Mouse (Mus musculus): ENCODE data around the gene Pias3. TPM values are rescaled to one million over a fixed set of nuclear protein-coding genes. Genes with fewer than 3 reads are reported as not detected.

Pias3 gene
- total and polyA plus RNA-seq, 2 experiments from 2014 or later, result 17.4 to 19.3 TPM

GRCm38 (mm10) chr3:96698993-96699690 lies 3.0 kb downstream of the Pias3 start:
- DNase-seq (ENCODE audit: low spot score), result no peak
- no peaks in the 10 kb centered on the region for H3K9me3 ChIP-seq (replicated peaks; ENCODE audit: control insufficient read depth, low read length)
- no peak overlapping the region for H3K27ac ChIP-seq (ENCODE audit: low read depth)
- H3K36me3 ChIP-seq (replicated peaks; ENCODE audit: control insufficient read depth, insufficient read depth, low read length), result peaks cover 31% of the 10 kb centered on the region
- no peak for ATAC-seq (ENCODE audit: insufficient read depth, low read depth)
- H3K4me3 ChIP-seq (ENCODE audit: low read depth, low read length), result no peak overlapping the region
- 59% methylated on average over 19 of the region's 19 CpGs for WGBS
- H3K27me3 ChIP-seq (ENCODE audit: control insufficient read depth, insufficient read depth, low read length), result no peaks in the 10 kb centered on the region
- no peak overlapping the region for H3K9ac ChIP-seq (replicated peaks; ENCODE audit: low read depth, low read length)
- TF ChIP-seq CTCF (IDR thresholded peaks at IDR 0.05; ENCODE audit: low read depth), result no peak
- no peak for TF ChIP-seq EP300 (IDR thresholded peaks at IDR 0.05; ENCODE audit: low read depth)
- no peak overlapping the region for H3K4me2 ChIP-seq (ENCODE audit: low read depth, low read length)
- no peaks in the 10 kb centered on the region; the same call in 1 of the 2 replicates for H3K4me1 ChIP-seq (ENCODE audit: control insufficient read depth, insufficient read depth)

GRCm38 (mm10) chr3:96700376-96700775 lies 4.2 kb downstream of the Pias3 start:
- Histone ChIP-seq H3K9me3 (replicated peaks; ENCODE audit: control insufficient read depth, low read length) (no peaks in the 10 kb centered on the region), H3K36me3 (replicated peaks; ENCODE audit: control insufficient read depth, insufficient read depth, low read length) (peaks cover 42% of the 10 kb centered on the region), H3K9ac (replicated peaks; ENCODE audit: low read depth, low read length) (no peak overlapping the region), H3K27me3 (ENCODE audit: control insufficient read depth, insufficient read depth, low read length) (no peaks in the 10 kb centered on the region), H3K4me2 (ENCODE audit: low read depth, low read length) (no peak overlapping the region), H3K4me3 (ENCODE audit: low read depth, low read length) (no peak overlapping the region), H3K4me1 (ENCODE audit: control insufficient read depth, insufficient read depth) (no peaks in the 10 kb centered on the region; the same call in 1 of the 2 replicates), H3K27ac (ENCODE audit: low read depth) (no peak overlapping the region)
- ATAC-seq (ENCODE audit: insufficient read depth, low read depth) (no peak), DNase-seq (ENCODE audit: low spot score) (no peak)
- no peak for TF ChIP-seq EP300 (IDR thresholded peaks at IDR 0.05; ENCODE audit: low read depth)
- TF ChIP-seq CTCF (IDR thresholded peaks at IDR 0.05; ENCODE audit: low read depth), result peak; percentile 48
- 60% methylated on average over 7 of the region's 7 CpGs for WGBS

GRCm38 (mm10) chr3:96701003-96701402 lies 4.8 kb downstream of the Pias3 start:
- Histone ChIP-seq H3K27me3 (ENCODE audit: control insufficient read depth, insufficient read depth, low read length) (no peaks in the 10 kb centered on the region), H3K27ac (ENCODE audit: low read depth) (no peak overlapping the region), H3K4me2 (ENCODE audit: low read depth, low read length) (no peak overlapping the region), H3K4me3 (ENCODE audit: low read depth, low read length) (no peak overlapping the region), H3K9me3 (replicated peaks; ENCODE audit: control insufficient read depth, low read length) (no peaks in the 10 kb centered on the region), H3K36me3 (replicated peaks; ENCODE audit: control insufficient read depth, insufficient read depth, low read length) (peaks cover 47% of the 10 kb centered on the region), H3K4me1 (ENCODE audit: control insufficient read depth, insufficient read depth) (no peaks in the 10 kb centered on the region; the same call in 1 of the 2 replicates), H3K9ac (replicated peaks; ENCODE audit: low read depth, low read length) (no peak overlapping the region)
- DNase-seq (ENCODE audit: low spot score) (no peak), ATAC-seq (ENCODE audit: insufficient read depth, low read depth) (no peak)
- no peak for TF ChIP-seq EP300 (IDR thresholded peaks at IDR 0.05; ENCODE audit: low read depth)
- no peak for TF ChIP-seq CTCF (IDR thresholded peaks at IDR 0.05; ENCODE audit: low read depth)
- 78% methylated on average over 4 of the region's 4 CpGs for WGBS

- 58% methylated on average over 11 of the region's 11 CpGs for WGBS
- H3K27ac ChIP-seq (ENCODE audit: low read depth), result no peak overlapping the region
- H3K9ac ChIP-seq (replicated peaks; ENCODE audit: low read depth, low read length), result no peak overlapping the region
- H3K4me1 ChIP-seq (ENCODE audit: control insufficient read depth, insufficient read depth), result no peaks in the 10 kb centered on the region
- no peak overlapping the region for H3K4me2 ChIP-seq (ENCODE audit: low read depth, low read length)
- DNase-seq (ENCODE audit: low spot score) (no peak), ATAC-seq (ENCODE audit: insufficient read depth, low read depth) (no peak)
- TF ChIP-seq EP300 (IDR thresholded peaks at IDR 0.05; ENCODE audit: low read depth) (no peak), CTCF (IDR thresholded peaks at IDR 0.05; ENCODE audit: low read depth) (peak; percentile 37)
- peaks cover 47% of the 10 kb centered on the region for H3K36me3 ChIP-seq (replicated peaks; ENCODE audit: control insufficient read depth, insufficient read depth, low read length)
- H3K4me3 ChIP-seq (ENCODE audit: low read depth, low read length), result no peak overlapping the region
- H3K9me3 ChIP-seq (replicated peaks; ENCODE audit: control insufficient read depth, low read length), result no peaks in the 10 kb centered on the region
- no peaks in the 10 kb centered on the region for H3K27me3 ChIP-seq (ENCODE audit: control insufficient read depth, insufficient read depth, low read length)
These were observed 8.6 kb downstream of the Pias3 start for GRCm38 (mm10) chr3:96704778-96705177.

- 90% methylated on average over 11 of the region's 11 CpGs for WGBS
- no peak for TF ChIP-seq EP300 (IDR thresholded peaks at IDR 0.05; ENCODE audit: low read depth)
- TF ChIP-seq CTCF (IDR thresholded peaks at IDR 0.05; ENCODE audit: low read depth), result no peak
- no peaks in the 10 kb centered on the region for H3K4me1 ChIP-seq (ENCODE audit: control insufficient read depth, insufficient read depth)
- H3K27me3 ChIP-seq (ENCODE audit: control insufficient read depth, insufficient read depth, low read length), result no peaks in the 10 kb centered on the region
- no peaks in the 10 kb centered on the region for H3K9me3 ChIP-seq (replicated peaks; ENCODE audit: control insufficient read depth, low read length)
- no peak overlapping the region for H3K4me2 ChIP-seq (ENCODE audit: low read depth, low read length)
- H3K4me3 ChIP-seq (ENCODE audit: low read depth, low read length), result no peak overlapping the region
- no peak overlapping the region for H3K9ac ChIP-seq (replicated peaks; ENCODE audit: low read depth, low read length)
- H3K36me3 ChIP-seq (replicated peaks; ENCODE audit: control insufficient read depth, insufficient read depth, low read length), result peaks cover 52% of the 10 kb centered on the region
- DNase-seq (ENCODE audit: low spot score) (no peak), ATAC-seq (ENCODE audit: insufficient read depth, low read depth) (no peak)
- H3K27ac ChIP-seq (ENCODE audit: low read depth), result no peak overlapping the region
These were observed 10.0 kb downstream of the Pias3 start for GRCm38 (mm10) chr3:96706217-96706616.

- H3K36me3 ChIP-seq (replicated peaks; ENCODE audit: control insufficient read depth, insufficient read depth, low read length), result peaks cover 52% of the 10 kb centered on the region
- TF ChIP-seq CTCF (IDR thresholded peaks at IDR 0.05; ENCODE audit: low read depth), result no peak
- no peak for TF ChIP-seq EP300 (IDR thresholded peaks at IDR 0.05; ENCODE audit: low read depth)
- no peak for DNase-seq (ENCODE audit: low spot score)
- no peaks in the 10 kb centered on the region for H3K4me1 ChIP-seq (ENCODE audit: control insufficient read depth, insufficient read depth)
- 67% methylated on average over 7 of the region's 7 CpGs for WGBS
- no peak for ATAC-seq (ENCODE audit: insufficient read depth, low read depth)
- no peak overlapping the region for H3K4me2 ChIP-seq (ENCODE audit: low read depth, low read length)
- no peak overlapping the region for H3K9ac ChIP-seq (replicated peaks; ENCODE audit: low read depth, low read length)
- H3K4me3 ChIP-seq (ENCODE audit: low read depth, low read length), result no peak overlapping the region
- no peaks in the 10 kb centered on the region for H3K27me3 ChIP-seq (ENCODE audit: control insufficient read depth, insufficient read depth, low read length)
- H3K9me3 ChIP-seq (replicated peaks; ENCODE audit: control insufficient read depth, low read length), result no peaks in the 10 kb centered on the region
- H3K27ac ChIP-seq (ENCODE audit: low read depth), result no peak overlapping the region
These were observed 10.8 kb downstream of the Pias3 start for GRCm38 (mm10) chr3:96706984-96707383.
